Mouse (Mus musculus): ENCODE measurements around the gene Aip. TPM values are rescaled to one million over a fixed set of nuclear protein-coding genes. Genes with fewer than 3 reads are reported as not detected.
"Not testable (repeated sequence)": the region's sequence is repeated elsewhere in the genome, so short reads cannot be mapped to it uniquely, and the experiment has no call there.

Gene Aip
- polyA plus RNA-seq, 1 experiment from 2014 or later = 79.2 TPM

- H3K27ac ChIP-seq = no peak overlapping the region
- no peaks in the 10 kb centered on the region for H3K36me3 ChIP-seq
- WGBS = 78% methylated on average over 15 of the region's 15 CpGs
- H3K4me1 ChIP-seq = peaks cover 2% of the 10 kb centered on the region; the same call in 1 of the 2 replicates
- H3K27me3 ChIP-seq (ENCODE audit: low read depth, poor library complexity, severe bottlenecking) = no peaks in the 10 kb centered on the region
- H3K9me3 ChIP-seq (replicated peaks) = no peaks in the 10 kb centered on the region
- DNase-seq (ENCODE audit: low spot score) = no peak
- H3K4me3 ChIP-seq = no peak overlapping the region
Measured at GRCm38 (mm10) chr19:4068717-4069410, 56.8 kb downstream of the Aip start.

GRCm38 (mm10) chr19:4068242-4068641 is 57.4 kb downstream of the Aip start:
- H3K9me3 ChIP-seq (replicated peaks); DNase-seq (ENCODE audit: low spot score); H3K27ac ChIP-seq; H3K27me3 ChIP-seq (ENCODE audit: low read depth, poor library complexity, severe bottlenecking); H3K36me3 ChIP-seq; H3K4me1 ChIP-seq; H3K4me3 ChIP-seq: not testable (repeated sequence)
- WGBS = 92% methylated on average over 2 of the region's 2 CpGs

GRCm38 (mm10) chr19:4066877-4067276 is 58.8 kb downstream of the Aip start:
- Histone ChIP-seq H3K27ac (no peak overlapping the region), H3K27me3 (ENCODE audit: low read depth, poor library complexity, severe bottlenecking) (no peaks in the 10 kb centered on the region), H3K9me3 (replicated peaks) (no peaks in the 10 kb centered on the region), H3K36me3 (no peaks in the 10 kb centered on the region), H3K4me1 (no peaks in the 10 kb centered on the region; the same call in 1 of the 2 replicates), H3K4me3 (no peak overlapping the region)
- no peak for DNase-seq (ENCODE audit: low spot score)

GRCm38 (mm10) chr19:4066280-4066679 is 59.4 kb downstream of the Aip start:
- 89% methylated on average over 6 of the region's 6 CpGs for WGBS
- Histone ChIP-seq H3K27me3 (ENCODE audit: low read depth, poor library complexity, severe bottlenecking) (no peaks in the 10 kb centered on the region), H3K9me3 (replicated peaks) (no peaks in the 10 kb centered on the region), H3K36me3 (no peaks in the 10 kb centered on the region), H3K4me1 (no peaks in the 10 kb centered on the region; the same call in 1 of the 2 replicates), H3K27ac (no peak overlapping the region), H3K4me3 (no peak overlapping the region)
- no peak for DNase-seq (ENCODE audit: low spot score)

DNA sequence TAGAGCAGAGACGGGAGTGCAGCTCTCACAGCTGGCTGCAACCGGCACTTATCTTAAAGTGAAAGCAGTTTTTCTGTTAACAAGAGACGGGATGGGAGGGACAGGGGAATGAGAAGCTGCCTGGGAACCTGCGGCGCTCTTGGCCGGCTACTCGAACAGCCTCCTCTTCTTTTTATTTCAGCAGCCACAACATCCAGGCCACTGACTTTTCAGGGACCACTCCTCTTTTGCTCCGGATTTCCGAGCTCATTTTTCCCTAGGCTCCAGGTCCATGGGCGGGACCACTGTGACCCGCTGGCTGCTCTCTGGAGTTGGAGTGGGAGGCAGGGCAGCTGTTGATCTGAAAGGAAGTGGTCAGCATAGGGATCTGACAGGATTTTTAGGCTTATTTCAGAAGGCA is 61.2 kb downstream of the Aip start:
- not testable (repeated sequence) for H3K36me3 ChIP-seq; H3K4me1 ChIP-seq; H3K27me3 ChIP-seq (ENCODE audit: low read depth, poor library complexity, severe bottlenecking); DNase-seq (ENCODE audit: low spot score); H3K9me3 ChIP-seq (replicated peaks); H3K4me3 ChIP-seq; H3K27ac ChIP-seq
- 68% methylated on average over 8 of the region's 11 CpGs for WGBS

Other genes starting within 250 kb of the Aip start
- 27.9 and 39.4 TPM in 2 replicates for gene Tcirg1, start 218.7 kb downstream of the Aip start, polyA plus RNA-seq (2016; fragmentation: Nextera tagmentation; extraction: Ambion mirVana)
- gene Ndufs8, start 213.1 kb downstream of the Aip start, polyA plus RNA-seq (2016; fragmentation: Nextera tagmentation; extraction: Ambion mirVana) = 249 and 273 TPM in 2 replicates
- 0.20 and 0.33 TPM in 2 replicates for gene Aldh3b1, start 196.1 kb downstream of the Aip start, polyA plus RNA-seq (2016; fragmentation: Nextera tagmentation; extraction: Ambion mirVana)
- 5.4 and 6.7 TPM in 2 replicates for gene Unc93b1, start 190.7 kb downstream of the Aip start, polyA plus RNA-seq (2016; fragmentation: Nextera tagmentation; extraction: Ambion mirVana)
- gene Aldh3b3, start 167.2 kb downstream of the Aip start, polyA plus RNA-seq (2016; fragmentation: Nextera tagmentation; extraction: Ambion mirVana) = not detected in 2 replicates
- 1.4 and 2.4 TPM in 2 replicates for gene Aldh3b2, start 153.5 kb downstream of the Aip start, polyA plus RNA-seq (2016; fragmentation: Nextera tagmentation; extraction: Ambion mirVana)
- 3.9 and 5.6 TPM in 2 replicates for gene Acy3, start 139.3 kb downstream of the Aip start, polyA plus RNA-seq (2016; fragmentation: Nextera tagmentation; extraction: Ambion mirVana)
- 0.10 TPM in 1 of 2 replicates, not detected in the other for gene Tbx10, start 133.1 kb downstream of the Aip start, polyA plus RNA-seq (2016; fragmentation: Nextera tagmentation; extraction: Ambion mirVana)
- gene Nudt8, start 125.3 kb downstream of the Aip start, polyA plus RNA-seq (2016; fragmentation: Nextera tagmentation; extraction: Ambion mirVana) = 32.4 and 36.0 TPM in 2 replicates
- gene Gm49405, start 125.2 kb downstream of the Aip start, polyA plus RNA-seq (2016; fragmentation: Nextera tagmentation; extraction: Ambion mirVana) = 3.5 and 4.6 TPM in 2 replicates
- gene Doc2g, start 122.5 kb downstream of the Aip start, polyA plus RNA-seq (2016; fragmentation: Nextera tagmentation; extraction: Ambion mirVana) = 5.0 and 7.6 TPM in 2 replicates
- gene Ndufv1, start 113.1 kb downstream of the Aip start, polyA plus RNA-seq (2016; fragmentation: Nextera tagmentation; extraction: Ambion mirVana) = 220 and 221 TPM in 2 replicates
- 478 and 510 TPM in 2 replicates for gene Gstp1, start 87.9 kb downstream of the Aip start, polyA plus RNA-seq (2016; fragmentation: Nextera tagmentation; extraction: Ambion mirVana)
- 0.62 and 0.88 TPM in 2 replicates for gene Gstp2, start 79.8 kb downstream of the Aip start, polyA plus RNA-seq (2016; fragmentation: Nextera tagmentation; extraction: Ambion mirVana)
- not detected in 2 replicates for gene Gstp3, start 66.3 kb downstream of the Aip start, polyA plus RNA-seq (2016; fragmentation: Nextera tagmentation; extraction: Ambion mirVana)
- gene Cabp2, start 44.3 kb downstream of the Aip start, polyA plus RNA-seq (2016; fragmentation: Nextera tagmentation; extraction: Ambion mirVana) = not detected in 2 replicates
- gene Cdk2ap2, start 28.7 kb downstream of the Aip start, polyA plus RNA-seq (2016; fragmentation: Nextera tagmentation; extraction: Ambion mirVana) = 86.7 and 87.0 TPM in 2 replicates
- 5.9 and 7.9 TPM in 2 replicates for gene Pitpnm1, start 25.9 kb downstream of the Aip start, polyA plus RNA-seq (2016; fragmentation: Nextera tagmentation; extraction: Ambion mirVana)
- gene Gpr152, start 13.9 kb upstream of the Aip start, polyA plus RNA-seq (2016; fragmentation: Nextera tagmentation; extraction: Ambion mirVana) = not detected in 2 replicates
- gene Cabp4, start 18.2 kb upstream of the Aip start, polyA plus RNA-seq (2016; fragmentation: Nextera tagmentation; extraction: Ambion mirVana) = 0.15 TPM in 1 of 2 replicates, not detected in the other
- 129 and 148 TPM in 2 replicates for gene Coro1b, start 22.8 kb upstream of the Aip start, polyA plus RNA-seq (2016; fragmentation: Nextera tagmentation; extraction: Ambion mirVana)
- 0.93 and 1.4 TPM in 2 replicates for gene Ptprcap, start 27.7 kb upstream of the Aip start, polyA plus RNA-seq (2016; fragmentation: Nextera tagmentation; extraction: Ambion mirVana)
- gene Rps6kb2, start 37.5 kb upstream of the Aip start, polyA plus RNA-seq (2016; fragmentation: Nextera tagmentation; extraction: Ambion mirVana) = 58.3 and 66.0 TPM in 2 replicates
- gene Carns1, start 49.6 kb upstream of the Aip start, polyA plus RNA-seq (2016; fragmentation: Nextera tagmentation; extraction: Ambion mirVana) = 3.2 and 3.3 TPM in 2 replicates
- 0.21 and 1.2 TPM in 2 replicates for gene Tbc1d10c, start 65.4 kb upstream of the Aip start, polyA plus RNA-seq (2016; fragmentation: Nextera tagmentation; extraction: Ambion mirVana)
- gene Ppp1ca, start 66.2 kb upstream of the Aip start, polyA plus RNA-seq (2016; fragmentation: Nextera tagmentation; extraction: Ambion mirVana) = 1,070 and 1,129 TPM in 2 replicates
- gene Rad9a, start 75.8 kb upstream of the Aip start, polyA plus RNA-seq (2016; fragmentation: Nextera tagmentation; extraction: Ambion mirVana) = 58.2 and 61.5 TPM in 2 replicates
- gene Clcf1, start 88.4 kb upstream of the Aip start, polyA plus RNA-seq (2016; fragmentation: Nextera tagmentation; extraction: Ambion mirVana) = 4.3 and 6.0 TPM in 2 replicates
- not detected in 2 replicates for gene AC109138.7, start 88.5 kb upstream of the Aip start, polyA plus RNA-seq (2016; fragmentation: Nextera tagmentation; extraction: Ambion mirVana)
- gene Pold4, start 106.0 kb upstream of the Aip start, polyA plus RNA-seq (2016; fragmentation: Nextera tagmentation; extraction: Ambion mirVana) = 14.0 and 16.2 TPM in 2 replicates
- gene Ssh3, start 143.3 kb upstream of the Aip start, polyA plus RNA-seq (2016; fragmentation: Nextera tagmentation; extraction: Ambion mirVana) = 2.5 and 4.4 TPM in 2 replicates
- 5.5 and 7.9 TPM in 2 replicates for gene Ankrd13d, start 157.3 kb upstream of the Aip start, polyA plus RNA-seq (2016; fragmentation: Nextera tagmentation; extraction: Ambion mirVana)
- 14.6 and 15.5 TPM in 2 replicates for gene Grk2, start 180.4 kb upstream of the Aip start, polyA plus RNA-seq (2016; fragmentation: Nextera tagmentation; extraction: Ambion mirVana)

Data from limb, embryonic 10.5 days (tissue).